Mouse (Mus musculus) erythroblast, embryonic 14.5 days (primary cell): ENCODE results near the gene Chst10.

Experiments
- GATA1 ChIP-seq: IDR thresholded peaks from 2 replicates; pipeline ENCODE4 v1.6.1; 2012; ENCODE audit warnings: low read length, inconsistent platforms, mixed read lengths
- TAL1 ChIP-seq: IDR thresholded peaks from 3 replicates; pipeline ENCODE4 v1.6.1; 2012; ENCODE audit warnings: low read length, inconsistent platforms, mixed read lengths

GRCm38 (mm10) chr1:38930767-38931166, 32.8 kb upstream of the Chst10 start:
- no peak for TF ChIP-seq GATA1
- no peak for TF ChIP-seq TAL1
